8 mouse cellular contexts compared by ENCODE assay signal in genomic region chr15:101253886-101254795, GRCm38 (mm10). TPM values are rescaled to one million over a fixed set of nuclear protein-coding genes. Genes with fewer than 3 reads are reported as not detected.
A peak's percentile ranks its signal among the peaks of the same experiment; 100 is the strongest.
DNase-seq lines count a peak whose midpoint lies in the region; ATAC-seq and TF ChIP-seq lines count a peak whose summit lies in the region.

TSS of gene Nr4a1 (plus strand) at chr15:101254269.

- peak within 1 kb of the TSS; percentile 81 for H3K9ac ChIP-seq in forebrain, embryonic 16.5 days (replicated peaks; ENCODE audit: low read depth, low read length)
- H3K9ac ChIP-seq in lung, embryonic 16.5 days (ENCODE audit: low read length): peak within 1 kb of the TSS; percentile 90

- H3K36me3 ChIP-seq in forebrain, embryonic 16.5 days (ENCODE audit: control insufficient read depth, insufficient read depth): no peaks in the 10 kb centered on the region
- no peaks in the 10 kb centered on the region for H3K36me3 ChIP-seq in lung, embryonic 16.5 days (ENCODE audit: control insufficient read depth, insufficient read depth, low read length)

- peak within 1 kb of the TSS; percentile 44 for H3K27ac ChIP-seq in brown adipose tissue, adult 24 weeks (replicated peaks; ENCODE audit: low read depth, low read length)
- H3K27ac ChIP-seq in forebrain, embryonic 16.5 days (ENCODE audit: low read length): no peak within 1 kb of the TSS; the same call in 1 of the 2 replicates
- H3K27ac ChIP-seq in layer of hippocampus, adult 2 months: peak within 1 kb of the TSS; percentile 91
- peak within 1 kb of the TSS; percentile 50; the same call in 1 of the 2 replicates for H3K27ac ChIP-seq in lung, embryonic 16.5 days (ENCODE audit: low read length)

- intact Hi-C loops in heart, postnatal 25 days (cut with DNase I): no loop called here

- peak within 1 kb of the TSS; percentile 73 for H3K4me3 ChIP-seq in brown adipose tissue, adult 24 weeks (ENCODE audit: insufficient read depth, low read depth, low read length)
- H3K4me3 ChIP-seq in forebrain, embryonic 16.5 days (replicated peaks; ENCODE audit: low read length): peak within 1 kb of the TSS; percentile 66
- peak within 1 kb of the TSS; percentile 67 for H3K4me3 ChIP-seq in layer of hippocampus, adult 2 months
- H3K4me3 ChIP-seq in lung, embryonic 16.5 days (ENCODE audit: low read length): peak within 1 kb of the TSS; percentile 68

- DNase-seq in ES-CJ7 (ENCODE audit: low read depth, low spot score): peak; percentile 71
- peak; percentile 86 for DNase-seq in heart, postnatal 25 days (ENCODE audit: low spot score)
- DNase-seq in layer of hippocampus, adult 2 months (ENCODE audit: low spot score in 2 of 2): peak; percentile 63 to 81
- peak; percentile 72 for DNase-seq in retina, adult 2 months (ENCODE audit: low read depth, low spot score)
- peak; percentile 68 to 81 for DNase-seq in thymus, postnatal 36 days

- TF ChIP-seq CTCF in layer of hippocampus, adult 2 months (conservative IDR thresholded peaks at IDR 0.05): 0 out of 2 replicates have a peak, but pooled peaks have one; percentile 6

- H3K4me2 ChIP-seq in forebrain, embryonic 16.5 days (ENCODE audit: low read length): peak within 1 kb of the TSS; percentile 93
- H3K4me2 ChIP-seq in lung, embryonic 16.5 days (ENCODE audit: low read depth, low read length): peak within 1 kb of the TSS; percentile 94

- peaks cover 3% of the 10 kb centered on the region; the same call in 1 of the 2 replicates for H3K4me1 ChIP-seq in brown adipose tissue, adult 24 weeks (ENCODE audit: control insufficient read depth, insufficient read depth, insufficient read length, low read length)
- peaks cover 11% of the 10 kb centered on the region; the same call in 1 of the 2 replicates for H3K4me1 ChIP-seq in forebrain, embryonic 16.5 days (replicated peaks; ENCODE audit: control insufficient read depth, insufficient read depth, low read length)
- peaks cover 4% of the 10 kb centered on the region for H3K4me1 ChIP-seq in lung, embryonic 16.5 days (replicated peaks; ENCODE audit: control insufficient read depth, insufficient read depth, low read length)

- peak; percentile 76 for ATAC-seq in forebrain, embryonic 16.5 days
- peak; percentile 85 for ATAC-seq in lung, embryonic 16.5 days (ENCODE audit: low read depth)

- 2% methylated on average over 46 of the region's 82 CpGs for WGBS in forebrain, embryonic 16.5 days
- under 1% methylated on average over 76 of the region's 82 CpGs for WGBS in lung, embryonic 16.5 days

- H3K9me3 ChIP-seq in forebrain, embryonic 16.5 days (ENCODE audit: control insufficient read depth, low read length): no peaks in the 10 kb centered on the region
- H3K9me3 ChIP-seq in lung, embryonic 16.5 days (ENCODE audit: control insufficient read depth, low read length): no peaks in the 10 kb centered on the region

- no peaks in the 10 kb centered on the region; the same call in 1 of the 2 replicates for H3K27me3 ChIP-seq in forebrain, embryonic 16.5 days (replicated peaks; ENCODE audit: control insufficient read depth, insufficient read depth, low read length)
- no peaks in the 10 kb centered on the region for H3K27me3 ChIP-seq in lung, embryonic 16.5 days (ENCODE audit: control insufficient read depth, insufficient read depth, low read depth, low read length)

RNA-seq across cellular contexts. Expression of gene Nr4a1, which starts in this region (rescaled TPM):
- polyA plus RNA-seq in brown adipose tissue, adult 24 weeks (2012; ENCODE audit: insufficient read depth, insufficient read length, missing spikeins): 20.8 and 136 TPM in 2 replicates
- 4.5 TPM in 2 replicates for polyA plus RNA-seq in forebrain, embryonic 16.5 days (2015; fragmentation: Nextera tagmentation; extraction: Ambion mirVana)
- total RNA-seq in heart, postnatal 25 days (2021): 1 to 10 TPM; 5.5 to 6.3 TPM
- 10 to 100 TPM; 39.8 to 54.8 TPM for total RNA-seq in layer of hippocampus, adult 2 months (2021)
- polyA plus RNA-seq in lung, embryonic 16.5 days (2015; fragmentation: Nextera tagmentation; extraction: Ambion mirVana): 10.8 and 11.5 TPM in 2 replicates

Comparison
In these comparisons a context has a peak if more than half of its experiments do, and no peak if none do; other contexts are left out.
1. RNA of gene Nr4a1 (total RNA-seq): 39.8 to 54.8 TPM in layer of hippocampus, adult 2 months; 5.5 to 6.3 TPM in heart, postnatal 25 days; every median in the first group is over 4 times any median in the second.
2. Peak in every context shown above with its lines, with median percentiles within 50 percentile points of each other: DNase-seq and H3K4me3 ChIP-seq.